Mouse (Mus musculus) CH12.LX (cell line): ENCODE data around the gene Zbtb39. TPM values are rescaled to one million over a fixed set of nuclear protein-coding genes. Genes with fewer than 3 reads are reported as not detected.

Source experiments
- DNase-seq: peaks from one replicate; pipeline ENCODE4 v3.0.0-alpha.2; 2013; ENCODE audit errors: extremely low read depth
- H3K27ac ChIP-seq: 2 replicates; pipeline ENCODE4 v1.5.1; 2012; ENCODE audit warnings: low read depth, mild to moderate bottlenecking, control low read depth, moderate library complexity; ENCODE audit not compliant: insufficient read depth
- H3K27me3 ChIP-seq: replicated peaks from 2 replicates; pipeline ENCODE3; 2012; ENCODE audit warnings: inconsistent platforms
- H3K36me3 ChIP-seq, 2 experiments: replicated peaks in 1 of 2; 2 replicates each; pipeline versions ENCODE3 to v1.6.1; 2012; ENCODE audit warnings: inconsistent platforms in 1 of 2, low read length in 1 of 2, mild to moderate bottlenecking in 1 of 2, mixed read lengths in 1 of 2, moderate library complexity in 1 of 2; ENCODE audit not compliant: control insufficient read depth in 1 of 2, insufficient read depth in 1 of 2
- H3K4me1 ChIP-seq, 2 experiments: 2 replicates each; pipeline ENCODE4 v1.6.1; 2012; ENCODE audit warnings: inconsistent platforms in 1 of 2, moderate library complexity in 1 of 2; ENCODE audit not compliant: insufficient read depth in 2 of 2, control insufficient read depth in 1 of 2
- H3K4me2 ChIP-seq: 2 replicates; pipeline ENCODE4 v1.6.1; 2012; ENCODE audit warnings: low read depth, mild to moderate bottlenecking, control low read depth; ENCODE audit not compliant: poor library complexity, insufficient read depth, severe bottlenecking
- H3K4me3 ChIP-seq, 3 experiments: fragments of 150-350 bp in 1 of 3; sonication (generic) in 1 of 3; replicated peaks in 1 of 3; 2 replicates each; pipeline versions ENCODE3 to v1.5.1; 2011 to 2012; ENCODE audit warnings: low read depth in 2 of 3, low read length in 2 of 3, mild to moderate bottlenecking in 2 of 3, moderate library complexity in 2 of 3, control low read depth in 1 of 3, improper control_type of control experiment in 1 of 3, inconsistent platforms in 1 of 3, mixed read lengths in 1 of 3; ENCODE audit not compliant: poor library complexity in 1 of 3
- H3K79me2 ChIP-seq: replicated peaks from 2 replicates; pipeline ENCODE4 v1.6.1; 2012; ENCODE audit warnings: mild to moderate bottlenecking, moderate library complexity; ENCODE audit not compliant: control insufficient read depth, poor library complexity, insufficient read depth, severe bottlenecking; ENCODE audit errors: extremely low read depth
- H3K9ac ChIP-seq: 2 replicates; pipeline ENCODE4 v1.6.1; 2012; ENCODE audit warnings: low read depth, mild to moderate bottlenecking, control low read depth, moderate library complexity; ENCODE audit not compliant: insufficient read depth
- H3K9me3 ChIP-seq: replicated peaks from 2 replicates; pipeline ENCODE3; 2012; ENCODE audit warnings: low read length, inconsistent platforms, mixed read lengths
- BHLHE40 ChIP-seq: IDR thresholded peaks from 2 replicates; pipeline ENCODE4 v1.6.1; 2011; ENCODE audit warnings: mild to moderate bottlenecking, low read depth, low read length, improper control_type of control experiment
- CHD1 ChIP-seq: IDR thresholded peaks from 2 replicates; pipeline ENCODE4 v1.6.1; 2012; ENCODE audit warnings: low read depth, low read length, improper control_type of control experiment, inconsistent platforms
- CHD2 ChIP-seq: IDR thresholded peaks from 2 replicates; pipeline ENCODE4 v1.6.1; 2011; ENCODE audit warnings: low read length, improper control_type of control experiment
- EP300 ChIP-seq: IDR thresholded peaks from 2 replicates; pipeline ENCODE4 v1.6.1; 2011; ENCODE audit warnings: low read length, improper control_type of control experiment
- ETS1 ChIP-seq: conservative IDR thresholded peaks from 2 replicates; pipeline ENCODE4 v1.6.1; 2012; ENCODE audit warnings: low read depth, mild to moderate bottlenecking, inconsistent platforms, low read length, improper control_type of control experiment, moderate library complexity
- IRF4 ChIP-seq: IDR thresholded peaks from 2 replicates; pipeline ENCODE4 v1.6.1; 2014; ENCODE audit warnings: low read depth, mild to moderate bottlenecking, inconsistent platforms, low read length, improper control_type of control experiment
- JUND ChIP-seq: conservative IDR thresholded peaks from 2 replicates; pipeline ENCODE4 v1.6.1; 2011; ENCODE audit warnings: low read depth, low read length, improper control_type of control experiment
- MAX ChIP-seq: IDR thresholded peaks from 2 replicates; pipeline ENCODE4 v1.6.1; 2011; ENCODE audit warnings: low read length, improper control_type of control experiment
- MEF2A ChIP-seq: IDR thresholded peaks from 2 replicates; pipeline ENCODE4 v1.6.1; 2014; ENCODE audit warnings: low read depth, mild to moderate bottlenecking, inconsistent platforms, low read length, improper control_type of control experiment, borderline replicate concordance
- MYC ChIP-seq: IDR thresholded peaks from 2 replicates; pipeline ENCODE4 v1.6.1; 2011; ENCODE audit warnings: low read depth, mild to moderate bottlenecking, improper control_type of control experiment, low read length
- NELFE ChIP-seq: IDR thresholded peaks from 2 replicates; pipeline ENCODE4 v1.6.1; 2011; ENCODE audit warnings: low read depth, low read length, improper control_type of control experiment
- NRF1 ChIP-seq: IDR thresholded peaks from 2 replicates; pipeline ENCODE4 v1.6.1; 2014; ENCODE audit warnings: low read depth, mild to moderate bottlenecking, inconsistent platforms, low read length, improper control_type of control experiment, moderate library complexity
- PAX5 ChIP-seq: IDR thresholded peaks from 2 replicates; pipeline ENCODE4 v1.6.1; 2012; ENCODE audit warnings: low read length, inconsistent platforms, mixed read lengths
- POLR2AphosphoS2 ChIP-seq: IDR thresholded peaks from 2 replicates; pipeline ENCODE4 v1.6.1; 2011; ENCODE audit warnings: low read depth, low read length, improper control_type of control experiment
- USF2 ChIP-seq: conservative IDR thresholded peaks from 2 replicates; pipeline ENCODE4 v1.6.1; 2011; ENCODE audit warnings: low read depth, low read length, improper control_type of control experiment
- ZC3H11A ChIP-seq: IDR thresholded peaks from 2 replicates; pipeline ENCODE4 v1.6.1; 2012; ENCODE audit warnings: low read depth, mild to moderate bottlenecking, inconsistent platforms, low read length, improper control_type of control experiment
- ZMIZ1 ChIP-seq: IDR thresholded peaks from 2 replicates; pipeline ENCODE4 v1.6.1; 2012; ENCODE audit warnings: low read depth, mild to moderate bottlenecking, inconsistent platforms, low read length, improper control_type of control experiment
- dilution Hi-C: fragments of 300-500 bp; cut with MboI; formaldehyde crosslinking; loops from 2 replicates; pipeline ENCODE4 v1.14.3; 2020; ENCODE audit warnings: low sequenced_read_pairs; ENCODE audit not compliant: extremely low pct_unique_long_range_greater_than_20kb, extremely low pct_ligation_motif_present
- in situ Hi-C: fragments of 300-500 bp; cut with MboI; formaldehyde crosslinking; loops from 3 replicates; pipeline ENCODE4 v1.14.3; 2019; ENCODE audit warnings: low sequenced_read_pairs, low pct_ligation_motif_present, low pct_unique_long_range_greater_than_20kb, mixed read lengths
- polyA plus RNA-seq: library from polyadenylated mRNA; unstranded; fragments of >175 nt; gene quantifications from 2 replicates; pipeline ENCODE4 v1.2.1, GENCODE M21; 2012; ENCODE audit warnings: low read depth; ENCODE audit not compliant: insufficient read length
- total RNA-seq, 2 experiments: library from RNA; depleted of rRNA; stranded (reverse); fragments of 300-350 nt in 1 of 2; fragments of >200 nt in 1 of 2; gene quantifications; 2 replicates each; pipeline ENCODE4 v1.2.3; 2012 to 2014

Gene Zbtb39
- total and polyA plus RNA-seq, 3 experiments: 1.1 to 5.0 (median 4.2) TPM

DNA sequence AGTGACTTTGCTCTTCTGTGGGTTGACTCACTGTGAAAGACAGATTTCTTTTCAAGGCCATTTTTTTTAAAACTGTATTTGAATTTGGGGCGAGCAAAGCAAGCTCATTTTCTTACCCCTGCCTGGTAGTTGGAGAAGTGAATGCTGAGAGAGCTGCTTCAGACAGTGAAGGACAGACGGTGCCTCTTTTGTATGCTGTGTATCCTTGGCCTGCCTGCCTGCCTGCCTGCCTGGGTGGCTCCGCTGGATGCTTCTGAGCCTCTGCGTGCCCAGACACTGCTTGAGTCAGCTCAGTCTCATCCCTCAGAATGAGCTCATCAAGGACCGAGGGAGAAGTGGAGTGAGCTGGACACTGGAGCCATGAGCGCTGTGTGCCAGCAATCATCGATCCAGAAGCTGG is 40.4 kb upstream of the Zbtb39 start:
- peaks cover 29 to 55% of the 10 kb centered on the region in 2 experiments for H3K36me3 ChIP-seq

DNA sequence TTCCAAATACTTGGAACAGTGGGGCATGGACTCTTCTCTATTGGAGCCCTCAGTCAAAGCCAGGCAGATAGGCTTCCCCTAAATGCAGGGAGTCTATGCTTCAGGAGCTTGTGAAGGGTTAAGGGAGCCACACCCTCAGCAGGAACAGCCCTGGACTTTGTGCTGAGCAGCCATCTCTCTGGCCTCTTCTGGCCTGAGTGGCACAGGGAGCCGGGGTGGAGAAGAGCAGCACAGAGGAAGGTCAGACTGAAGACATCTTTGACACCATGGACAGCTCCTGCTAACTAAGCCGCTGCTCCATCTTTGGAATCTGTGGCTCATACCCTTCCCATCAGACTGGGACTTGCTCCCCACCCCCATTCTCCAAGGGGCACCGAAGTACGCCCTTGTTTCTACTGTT is 36.0 kb upstream of the Zbtb39 start:
- no peak for TF ChIP-seq USF2
- TF ChIP-seq MAX: no peak
- TF ChIP-seq IRF4: no peak
- no peak for TF ChIP-seq CHD1
- Histone ChIP-seq H3K27ac (no peak overlapping the region), H3K36me3 (peaks cover 4 to 17% of the 10 kb centered on the region in 2 experiments), H3K4me1 (peaks cover 0 to 2% of the 10 kb centered on the region in 2 experiments; a peak in 1 of 4 replicates), H3K4me3 (no peak overlapping the region), H3K4me2 (no peak overlapping the region), H3K9me3 (no peaks in the 10 kb centered on the region), H3K79me2 (no peaks in the 10 kb centered on the region), H3K9ac (no peak overlapping the region), H3K27me3 (no peaks in the 10 kb centered on the region)
- in situ Hi-C loops: no loop called here
- DNase-seq: no peak
- dilution Hi-C loops: no loop called here

More for the DNA sequence above, 40.4 kb upstream of the Zbtb39 start:
- no peaks in the 10 kb centered on the region for H3K27me3 ChIP-seq
- TF ChIP-seq BHLHE40: no peak
- TF ChIP-seq ZC3H11A: no peak
- TF ChIP-seq CHD2: no peak
- TF ChIP-seq JUND: no peak
- TF ChIP-seq MYC: no peak
- no peak for TF ChIP-seq EP300
- TF ChIP-seq PAX5: no peak
- TF ChIP-seq NRF1: no peak
- no peak for TF ChIP-seq ZMIZ1
- TF ChIP-seq USF2: no peak
- TF ChIP-seq POLR2AphosphoS2: no peak
- no peak for TF ChIP-seq NELFE
- no peak for TF ChIP-seq ETS1
- no peak for TF ChIP-seq MEF2A
- no peak for TF ChIP-seq MAX
- no peaks in the 10 kb centered on the region for H3K9me3 ChIP-seq
- H3K79me2 ChIP-seq: no peaks in the 10 kb centered on the region
- no peak overlapping the region for H3K4me3 ChIP-seq
- no peak for DNase-seq
- no peak overlapping the region for H3K4me2 ChIP-seq
- H3K4me1 ChIP-seq: peaks cover 0 to 2% of the 10 kb centered on the region in 2 experiments; a peak in 1 of 4 replicates
- H3K9ac ChIP-seq: no peak overlapping the region
- in situ Hi-C loops (loop anchor here (5.0 kb wide), 1 partner anchor 33 kb away; no protein-coding TSS in a partner anchor), dilution Hi-C loops (no loop called here)
- no peak overlapping the region for H3K27ac ChIP-seq
